Mouse (Mus musculus) erythroblast, adult 5-6 weeks (primary cell): Measurements from ENCODE around the gene Frmd8. TPM values are rescaled to one million over a fixed set of nuclear protein-coding genes. Genes with fewer than 3 reads are reported as not detected.

Experiments
- ATAC-seq: replicated peaks from 2 replicates; pipeline ENCODE4 v1.8.0; 2016; ENCODE audit warnings: moderate number of reproducible peaks, mild to moderate bottlenecking, moderate TSS enrichment, inconsistent platforms; ENCODE audit not compliant: poor library complexity, low FRiP score, severe bottlenecking
- total RNA-seq, 2 experiments: library from RNA; stranded (forward) in 1 of 2; stranded (reverse) in 1 of 2; fragments of 150-400 nt in 1 of 2; fragments of 200-764, 138-1000 nt in 1 of 2; gene quantifications; 2 replicates each; pipeline versions ENCODE4 v1.2.3 to v1.2.4; 2015 to 2017; ENCODE audit warnings: low replicate concordance in 2 of 2

Frmd8 gene
- total RNA-seq, 2 experiments from 2014 or later, result 6.0 to 6.8 TPM

DNA sequence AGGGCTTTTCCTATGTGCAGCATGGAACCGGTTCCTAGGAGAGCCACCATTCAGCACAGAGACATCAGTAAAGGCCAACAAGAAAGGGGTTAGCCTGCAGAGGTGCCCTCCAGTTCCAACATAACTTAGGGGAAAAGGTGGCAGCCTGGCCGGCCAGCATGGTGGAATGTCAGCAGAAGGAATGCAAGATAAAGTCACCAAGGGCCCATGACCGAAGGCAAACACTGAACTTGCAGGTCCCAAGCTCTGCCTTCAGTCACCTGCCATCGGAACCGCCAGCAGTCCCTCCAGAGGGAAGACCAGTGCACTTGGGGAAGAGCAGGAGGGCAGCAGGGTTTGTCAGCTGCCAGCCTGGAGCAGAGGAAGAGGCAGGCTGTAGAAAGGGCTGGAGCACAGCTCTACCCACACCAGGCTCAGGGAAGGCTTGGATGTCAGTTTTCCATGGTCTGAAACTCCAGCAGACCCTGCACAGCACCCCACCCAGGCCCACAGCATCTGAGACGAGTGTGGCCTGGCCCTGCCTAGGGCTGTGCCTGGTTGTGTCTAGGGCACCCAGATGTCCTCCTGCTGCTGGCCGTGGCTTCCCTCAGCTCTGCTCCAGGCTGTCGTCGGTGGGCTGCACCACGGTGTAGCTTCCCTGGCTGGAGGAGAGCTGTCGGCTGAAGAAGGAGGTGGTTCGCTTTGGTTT, 22.9 kb downstream of the Frmd8 start:
- ATAC-seq, result no peak

DNA sequence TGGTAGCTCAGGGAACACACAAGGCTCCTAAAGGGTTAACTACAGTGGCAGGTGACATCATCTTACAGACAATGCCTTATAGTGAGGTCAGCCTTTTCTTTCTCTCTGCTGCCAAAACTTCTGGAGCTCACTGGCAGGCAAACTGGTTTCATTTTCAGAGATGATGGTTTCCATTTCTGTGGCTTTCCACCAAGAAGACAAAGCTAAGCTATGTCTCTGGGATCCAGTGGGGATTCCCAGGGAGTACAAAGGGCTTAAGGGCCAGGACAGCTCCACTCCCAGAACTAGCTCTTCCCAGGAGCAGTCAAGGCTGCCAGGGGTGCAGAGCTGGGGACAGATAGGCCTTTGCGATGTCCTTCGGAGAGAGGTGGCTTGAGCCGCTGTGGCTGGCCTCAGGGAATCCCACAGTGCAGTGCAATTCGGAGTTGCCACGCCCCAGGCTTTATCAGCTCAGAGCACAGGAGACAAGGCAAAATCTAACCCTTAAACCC, 23.5 kb downstream of the Frmd8 start:
- ATAC-seq, result no peak

DNA sequence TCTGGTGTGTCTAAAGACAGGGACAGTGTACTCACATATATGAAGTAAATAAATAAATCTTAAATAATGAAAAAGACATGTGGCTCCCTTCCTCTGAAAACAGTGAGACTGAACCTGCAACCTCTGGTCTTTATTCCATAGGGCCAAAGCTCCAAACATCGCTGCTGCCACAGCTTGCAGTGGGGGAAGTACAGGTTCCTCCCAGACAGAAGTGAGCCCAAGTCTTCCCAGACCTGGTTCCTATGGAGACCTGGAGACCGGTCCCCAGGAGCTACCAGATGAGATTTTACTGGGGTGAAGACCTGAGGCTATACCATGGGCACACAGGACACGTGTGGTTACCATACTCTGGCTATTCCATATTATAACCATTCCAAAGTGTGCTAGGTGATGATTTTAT, 24.2 kb downstream of the Frmd8 start:
- ATAC-seq, result no peak

DNA sequence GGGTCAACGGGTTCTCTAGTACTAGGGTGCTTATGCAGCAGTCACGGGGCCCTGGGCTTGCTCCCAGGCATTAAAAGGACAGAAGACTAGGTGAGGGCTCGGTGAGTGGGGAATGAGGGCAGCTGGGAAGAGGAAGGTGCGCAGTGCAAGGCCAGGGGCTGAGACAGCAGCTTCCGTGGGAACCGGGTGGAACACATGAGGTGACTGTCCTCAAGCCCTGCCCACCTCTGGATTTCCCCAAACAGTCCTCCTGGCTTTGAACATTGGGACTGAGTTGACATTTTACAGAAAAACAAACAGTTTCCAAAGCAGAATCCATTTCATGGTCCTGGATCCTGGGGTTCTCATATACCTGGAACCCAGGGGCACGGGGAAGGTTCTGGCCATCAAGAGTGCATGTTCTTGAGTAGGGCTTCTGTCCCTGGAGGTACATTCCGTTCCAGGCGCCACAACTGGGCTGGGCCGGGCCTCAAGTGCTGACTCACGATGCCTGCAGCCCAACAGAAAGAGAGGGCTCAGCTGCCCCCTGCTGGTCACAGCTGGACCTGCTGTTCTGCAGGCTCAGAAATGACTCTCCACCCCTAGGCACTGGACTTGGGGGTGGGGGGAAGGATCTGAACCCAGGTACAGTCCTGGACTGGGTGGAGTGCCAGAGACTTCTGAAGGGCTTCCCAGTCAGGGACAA, 25.1 kb downstream of the Frmd8 start:
- ATAC-seq, result peak; percentile 44

DNA sequence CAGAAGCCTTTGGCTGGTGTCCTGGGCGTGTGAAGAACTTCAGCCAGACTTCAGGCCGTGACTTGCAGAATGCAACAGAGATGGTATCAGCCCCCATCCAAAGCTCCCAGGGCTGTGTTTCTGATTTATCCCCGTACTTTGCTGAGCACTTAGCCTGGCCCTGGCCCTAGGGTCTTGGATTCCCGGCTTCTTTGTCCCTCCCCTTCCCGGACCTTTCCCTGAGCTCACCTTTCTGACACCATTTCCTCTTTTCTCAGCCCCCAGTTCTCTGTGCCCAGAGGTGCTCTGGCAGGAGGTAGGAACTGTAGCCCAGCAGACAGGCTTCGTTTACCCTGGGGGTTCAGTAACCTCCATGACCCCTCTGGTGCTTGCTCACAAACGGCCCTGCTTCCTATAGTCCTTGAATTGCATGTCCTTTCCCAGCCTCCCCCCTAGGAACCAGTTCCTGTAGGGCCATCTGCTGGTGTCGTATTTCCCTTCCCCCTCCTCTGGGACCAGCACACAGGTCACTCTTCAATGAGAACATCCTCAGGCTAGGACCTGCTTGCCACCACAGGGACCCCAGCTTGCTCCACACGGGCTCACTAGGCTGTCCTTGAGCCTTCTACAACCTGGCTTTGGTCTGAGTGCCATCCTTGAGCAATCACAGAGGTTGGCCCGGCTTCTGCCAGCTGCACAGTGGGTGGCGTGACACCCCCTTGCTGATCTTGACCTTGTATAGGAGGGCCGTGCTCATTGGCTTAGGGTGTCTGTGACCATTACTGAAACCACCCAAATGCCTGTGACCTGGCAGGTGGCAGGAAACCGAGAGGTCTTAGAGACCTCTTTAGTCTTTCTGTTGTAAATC, 26.0 kb downstream of the Frmd8 start:
- ATAC-seq, result peak; percentile 24

DNA sequence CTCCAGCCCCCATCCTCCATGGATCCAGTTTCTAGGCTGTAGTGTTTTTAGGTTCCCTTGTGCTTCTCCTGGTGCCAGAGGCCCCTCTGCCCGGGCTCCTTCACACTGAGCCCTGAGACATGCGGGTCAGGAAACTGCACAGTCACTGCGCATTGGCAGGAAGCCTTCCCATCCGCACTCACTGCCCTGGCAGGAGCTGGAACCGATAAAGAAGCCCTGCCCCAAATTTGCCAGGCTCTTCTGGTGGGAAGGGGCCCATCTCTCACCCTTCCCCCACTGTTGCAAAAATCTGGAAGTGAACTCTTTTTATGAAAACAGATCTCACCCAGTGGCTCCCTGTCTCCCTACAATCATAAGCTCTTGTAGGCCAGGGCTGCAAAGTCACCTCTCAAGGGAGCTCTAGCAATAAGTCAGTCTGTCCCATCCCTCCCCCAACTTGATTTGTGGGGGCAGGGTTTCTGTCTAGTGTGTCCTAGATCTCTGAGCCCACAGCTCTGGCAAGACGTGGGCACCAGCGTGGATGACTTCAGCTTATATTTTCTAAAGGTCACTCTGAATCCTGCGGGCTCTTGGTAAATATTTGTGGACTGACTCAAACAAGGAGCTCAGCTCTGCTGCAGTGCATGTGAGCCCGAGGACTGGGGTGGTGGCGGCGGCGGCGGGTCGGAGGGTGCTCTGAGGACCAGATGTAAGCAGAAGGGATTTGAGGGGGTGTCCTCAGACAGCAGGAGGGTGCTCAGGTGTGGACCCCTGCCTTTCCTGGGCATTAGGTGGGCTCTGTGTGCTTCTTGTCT, 26.8 kb downstream of the Frmd8 start:
- ATAC-seq, result peak; percentile 32

DNA sequence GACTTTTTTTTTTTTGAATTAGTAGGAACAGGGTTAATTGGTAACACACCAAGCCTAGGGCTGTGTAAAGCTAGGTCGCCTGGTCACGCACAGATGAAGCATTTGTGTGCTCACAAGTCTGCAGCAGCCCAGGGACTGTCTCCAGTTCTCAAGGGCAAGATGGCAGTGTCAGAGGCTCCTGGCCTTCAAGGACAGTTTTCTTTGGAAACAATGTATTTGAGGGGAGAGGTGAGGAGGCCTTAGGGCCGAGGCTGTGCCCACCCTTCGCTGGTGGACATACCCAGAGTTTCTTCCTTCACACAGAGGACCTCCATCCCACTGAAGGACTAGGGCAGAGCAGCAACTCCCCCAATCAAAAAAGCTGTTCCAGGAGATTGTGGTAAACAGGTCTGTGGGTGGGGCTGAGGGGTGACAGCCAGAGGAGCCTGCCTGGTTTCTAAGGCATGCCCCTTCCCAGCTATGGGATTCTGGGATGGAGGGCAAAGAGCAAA, 27.7 kb downstream of the Frmd8 start:
- 0 out of 2 replicates have a peak, but pooled peaks have one; percentile 10 for ATAC-seq

DNA sequence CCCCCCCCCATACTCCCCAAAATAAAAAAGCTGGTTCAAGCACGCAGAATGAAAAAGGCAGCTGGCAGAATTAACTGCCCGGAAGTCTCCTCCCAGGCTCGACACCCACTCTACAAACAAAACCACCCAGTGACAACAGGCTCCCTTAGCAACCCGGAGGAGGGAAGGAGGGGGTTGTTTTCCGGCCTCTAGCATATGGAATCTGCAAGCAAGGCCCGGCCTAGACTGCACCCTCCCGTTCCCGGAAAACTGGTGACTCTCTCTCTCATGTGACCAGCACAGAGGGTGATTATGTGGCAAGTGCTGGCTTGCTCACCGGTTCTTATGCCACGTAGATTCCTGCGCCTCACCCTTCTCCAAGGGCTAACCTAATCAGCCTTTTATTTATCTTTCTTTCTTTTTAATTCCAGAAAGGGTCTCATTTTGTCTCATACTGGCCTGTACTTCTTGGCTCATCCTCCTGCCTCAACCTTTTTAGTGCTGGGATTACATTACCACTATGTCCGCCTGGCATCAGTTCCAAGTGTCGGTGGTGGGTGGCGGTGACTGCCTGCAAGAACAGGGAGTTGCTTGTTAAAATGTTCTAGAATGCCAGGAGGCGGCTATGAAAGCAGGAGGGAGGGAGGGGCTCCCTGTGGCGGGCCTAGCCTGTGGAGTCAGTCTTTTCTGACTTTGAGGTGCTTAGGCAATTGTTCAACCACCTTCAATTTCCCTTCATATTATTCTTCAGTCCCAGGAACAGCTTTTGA, 28.3 kb downstream of the Frmd8 start:
- ATAC-seq, result no peak

DNA sequence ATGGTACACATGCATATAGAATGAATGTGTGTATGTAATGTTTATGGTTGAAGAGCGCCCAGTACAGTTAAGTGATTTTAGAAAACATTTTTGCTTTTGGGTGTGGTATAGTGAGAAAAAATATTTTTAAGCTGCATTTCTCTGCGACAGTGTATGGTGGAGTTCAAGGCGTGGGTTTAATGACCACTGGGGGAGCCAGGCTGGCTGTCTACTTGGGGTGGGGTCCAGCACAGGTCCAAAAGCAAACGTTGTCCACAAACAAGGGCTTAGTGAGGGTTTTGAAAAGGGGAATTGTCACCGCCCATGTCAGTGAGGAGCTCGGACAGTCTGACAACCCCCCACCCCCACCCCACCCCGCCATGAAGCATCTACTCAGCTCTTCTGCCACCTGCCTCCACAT, 28.9 kb downstream of the Frmd8 start:
- no peak for ATAC-seq

DNA sequence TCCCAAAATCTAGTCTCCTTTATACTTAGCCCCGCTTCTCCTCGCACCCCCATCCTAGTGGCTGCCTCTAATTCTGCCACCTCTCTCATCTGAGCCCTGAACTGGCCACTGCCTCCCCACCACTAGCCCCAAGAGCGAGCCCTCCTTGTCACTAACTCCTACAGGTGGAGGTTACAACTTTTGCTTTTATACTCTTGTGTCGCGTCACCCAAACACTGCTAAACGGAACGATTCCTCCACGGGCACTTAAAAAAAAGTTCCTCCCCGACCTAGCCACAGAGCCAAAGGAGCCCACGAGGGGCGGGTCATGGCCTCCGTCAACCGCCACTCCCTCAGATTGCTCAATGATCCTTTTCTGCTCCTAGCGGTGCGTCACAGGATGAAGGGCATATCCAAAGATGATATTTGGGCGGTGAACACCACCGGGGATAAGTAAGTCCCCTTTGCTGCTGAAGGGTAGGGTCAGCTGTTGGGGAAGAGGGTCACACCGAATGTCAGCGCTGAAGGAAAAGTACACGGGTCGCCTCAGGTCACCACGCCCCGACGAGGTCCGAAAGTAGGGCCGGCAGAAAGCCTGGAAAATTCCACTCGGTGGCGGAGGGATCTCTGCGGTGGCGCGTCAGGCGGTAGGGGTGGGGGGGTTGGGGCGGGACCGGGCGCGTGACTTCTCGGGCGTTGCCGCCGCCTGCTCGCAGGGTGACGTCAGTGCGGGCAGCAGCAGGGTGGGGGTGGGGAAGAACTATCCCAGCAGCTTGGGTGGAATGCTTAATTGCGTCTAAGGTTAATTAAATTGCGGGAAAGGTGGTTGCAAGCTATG, 29.5 kb downstream of the Frmd8 start:
- peak; percentile 18 for ATAC-seq

DNA sequence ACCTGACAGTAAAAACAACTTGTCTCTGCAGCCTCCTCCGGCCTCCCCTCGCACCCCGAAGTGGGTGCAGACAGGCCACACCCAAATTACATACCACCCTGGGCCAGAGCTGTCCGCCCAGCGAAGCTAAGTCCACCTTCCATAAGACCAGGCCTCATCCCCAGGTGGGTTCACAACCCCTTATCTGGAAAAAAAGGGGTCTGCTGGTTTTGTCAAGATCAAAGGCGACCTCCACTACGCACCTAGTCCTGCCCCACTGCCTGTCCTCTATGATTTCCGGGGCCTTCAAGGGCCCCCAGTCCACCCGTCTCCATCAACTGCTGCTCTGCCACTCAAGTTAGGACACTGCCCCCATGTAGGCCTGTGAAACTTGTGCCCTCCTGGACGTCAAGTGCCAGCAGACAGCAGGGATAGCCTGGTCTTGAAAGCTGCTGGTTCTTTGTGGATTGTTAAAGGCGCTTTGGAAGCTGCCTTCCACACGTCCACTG, 30.2 kb downstream of the Frmd8 start:
- peak; percentile 11 for ATAC-seq

DNA sequence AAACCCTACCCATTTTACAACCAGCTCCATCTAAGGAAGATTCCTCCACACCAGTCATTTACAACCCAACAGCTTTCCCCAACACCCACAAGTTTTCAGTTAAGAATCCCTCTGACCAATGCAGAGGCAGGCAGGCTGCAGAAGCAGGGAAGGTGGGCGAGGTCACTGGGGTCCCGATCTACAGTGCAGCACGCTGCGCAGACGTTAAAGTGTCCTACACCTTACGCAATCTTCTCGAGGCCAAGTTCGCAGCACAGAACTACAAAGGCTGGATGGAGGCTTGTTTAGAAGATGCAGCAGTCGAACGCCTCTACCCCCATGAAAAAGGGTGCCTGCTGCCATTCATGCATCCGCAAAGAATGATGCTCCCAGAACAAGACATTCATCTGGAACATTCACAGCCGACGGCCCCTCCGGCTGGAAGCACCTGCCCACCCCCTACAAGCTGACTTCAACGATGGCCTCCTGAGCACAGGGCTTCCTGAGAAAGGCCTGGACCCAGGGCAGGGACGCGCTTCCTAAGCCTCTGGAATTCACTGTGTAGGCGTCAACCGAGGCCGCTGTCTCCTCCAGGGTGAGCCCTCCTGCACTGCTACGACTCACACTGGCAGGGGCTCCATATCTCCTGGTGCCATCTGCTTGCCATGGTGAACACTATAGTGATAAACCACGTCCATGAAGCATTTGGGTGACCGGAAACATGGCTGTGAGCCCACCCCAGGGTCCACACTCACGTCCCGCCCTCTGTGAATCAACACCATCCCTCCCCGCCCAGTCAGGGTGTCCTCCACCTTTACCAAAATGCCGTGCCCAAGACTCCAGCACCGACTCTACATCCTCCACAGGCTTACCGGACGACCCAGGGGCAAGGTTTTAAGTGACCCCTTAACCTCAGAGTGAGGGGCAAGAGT, 31.0 kb downstream of the Frmd8 start:
- ATAC-seq, result peak; percentile 5; the same call in 1 of the 2 replicates

DNA sequence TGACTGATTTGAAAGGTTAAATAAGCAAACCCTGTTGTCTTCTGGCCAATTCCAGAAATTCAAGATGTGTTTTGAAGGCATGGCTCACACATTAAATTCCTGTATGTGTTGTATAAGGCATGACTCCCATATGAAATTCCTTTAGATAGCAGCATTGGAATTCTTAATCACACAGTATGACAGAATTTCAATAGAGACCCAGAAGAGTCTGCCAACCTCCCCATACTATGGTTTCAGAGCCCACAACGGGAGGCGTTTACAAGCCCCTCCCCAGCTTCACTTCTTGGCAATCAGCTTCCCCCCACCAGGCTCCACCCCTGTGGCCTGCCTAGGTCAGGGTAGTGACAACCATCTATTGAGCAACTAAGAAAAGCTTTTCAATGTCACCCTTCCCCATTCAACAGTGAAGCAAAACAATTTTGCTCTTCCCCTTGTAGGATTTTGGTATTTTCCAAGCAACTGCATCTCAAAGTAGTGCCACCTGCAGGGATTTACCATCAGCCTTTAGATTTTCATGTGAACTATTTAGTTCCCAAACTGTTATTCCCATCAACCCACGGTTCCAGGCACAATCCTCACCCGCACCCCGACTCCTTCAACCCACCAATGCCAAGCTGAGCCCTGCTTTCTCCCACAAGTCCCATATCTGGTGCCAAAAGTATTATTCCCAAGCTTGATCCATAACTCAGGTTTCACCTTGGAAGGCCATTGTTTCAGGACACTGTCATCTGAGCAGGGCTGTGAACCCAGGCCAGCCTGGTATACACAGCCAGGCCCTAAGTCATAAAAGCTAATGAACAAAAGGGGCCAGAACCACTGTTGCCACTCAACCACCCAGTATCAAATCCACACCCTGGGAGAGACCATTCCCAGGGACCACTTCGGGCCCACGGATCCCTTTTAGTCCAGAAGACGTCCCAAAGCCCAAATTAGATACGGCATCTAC, 32.0 kb downstream of the Frmd8 start:
- ATAC-seq, result no peak

DNA sequence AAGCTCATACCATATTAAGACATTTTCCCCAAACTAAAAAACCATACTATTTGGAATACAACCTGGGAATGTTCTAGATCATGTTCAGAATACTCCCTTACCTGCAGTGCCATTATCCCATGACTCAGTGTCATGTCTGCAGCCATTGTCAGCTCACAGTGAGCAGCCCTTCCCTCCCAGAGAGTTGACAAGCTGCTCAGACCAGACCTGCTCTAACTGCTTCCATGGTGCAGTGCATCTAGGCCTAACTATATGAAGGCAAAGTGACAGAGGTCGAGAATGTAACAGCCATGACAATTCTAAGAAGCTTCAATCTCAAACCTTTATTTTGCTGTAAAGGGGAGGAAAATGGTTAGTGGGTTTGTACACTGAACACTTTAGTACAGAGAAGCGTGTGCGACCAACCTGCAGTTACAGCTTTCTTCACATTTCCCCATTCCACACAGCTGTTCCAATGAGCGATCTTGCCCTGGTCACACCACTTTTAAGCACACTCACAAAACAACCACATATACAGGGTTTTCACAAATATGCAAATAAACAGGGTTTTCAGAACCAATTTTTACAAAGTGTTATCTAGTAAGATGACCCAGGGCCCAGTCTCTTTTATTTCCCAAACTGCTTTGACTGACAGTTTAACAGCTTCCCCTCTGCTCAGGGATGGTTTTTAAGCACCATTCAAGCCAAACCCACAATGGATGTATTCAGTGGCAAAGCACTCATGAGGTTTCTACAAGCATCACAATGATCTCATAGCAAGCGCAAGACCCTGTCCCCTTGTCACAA, 32.9 kb downstream of the Frmd8 start:
- ATAC-seq, result no peak

DNA sequence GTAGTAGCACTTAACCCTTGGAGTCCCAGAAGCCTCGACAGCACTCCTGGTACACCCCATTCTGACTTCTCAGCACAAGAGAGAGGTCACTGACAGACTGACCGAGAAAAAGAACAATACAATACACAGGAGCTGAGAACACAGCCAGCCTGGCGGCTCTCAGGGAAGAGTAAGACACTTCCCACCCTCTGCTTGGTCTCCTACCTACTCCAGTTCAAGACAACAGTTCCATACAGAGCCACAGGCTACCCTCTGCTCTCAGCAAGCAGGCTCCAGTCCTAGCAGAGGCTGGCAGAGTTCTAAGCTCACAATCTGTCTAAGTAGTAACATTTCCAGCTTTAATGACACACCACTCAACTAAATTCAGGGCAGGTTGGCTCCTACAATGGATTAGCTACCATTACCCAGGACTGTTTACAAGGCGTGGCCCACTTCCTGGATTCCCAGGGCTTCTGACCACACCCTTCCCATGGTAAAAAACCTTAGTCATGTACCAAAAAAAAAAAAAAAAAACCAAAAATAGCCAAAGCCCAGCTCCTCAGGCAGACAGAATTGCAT, 33.6 kb downstream of the Frmd8 start:
- ATAC-seq, result peak; percentile 21
